Mouse (Mus musculus) intestine, postnatal 0 days (tissue): ENCODE measurements around the gene Zranb1. TPM values are rescaled to one million over a fixed set of nuclear protein-coding genes. Genes with fewer than 3 reads are reported as not detected.
A peak's percentile ranks its signal among the peaks of the same experiment; 100 is the strongest.

Source experiments
- ATAC-seq: fragments of 200-750 bp; cut with Nextera tagmentation; 2 replicates; pipeline ENCODE4 v1.8.0; 2017; ENCODE audit warnings: mild to moderate bottlenecking, moderate TSS enrichment, moderate library complexity
- H3K27ac ChIP-seq: fragments of 300-500 bp; sonication (generic); 2 replicates; pipeline ENCODE4 v1.5.1; 2014; ENCODE audit warnings: mild to moderate bottlenecking, low read depth, low read length, moderate library complexity
- H3K27me3 ChIP-seq: fragments of 300-500 bp; sonication (generic); replicated peaks from 2 replicates; pipeline ENCODE4 v1.6.1; 2014; ENCODE audit warnings: low read length, mixed read lengths; ENCODE audit not compliant: control insufficient read depth, insufficient read depth
- H3K36me3 ChIP-seq: fragments of 300-500 bp; sonication (generic); 2 replicates; pipeline ENCODE4 v1.6.1; 2014; ENCODE audit warnings: mild to moderate bottlenecking, moderate library complexity; ENCODE audit not compliant: control insufficient read depth, insufficient read depth
- H3K4me1 ChIP-seq: fragments of 300-500 bp; sonication (generic); replicated peaks from 2 replicates; pipeline ENCODE4 v1.6.1; 2014; ENCODE audit warnings: antibody characterized with exemption, low read length, mixed read lengths; ENCODE audit not compliant: control insufficient read depth, insufficient read depth
- H3K4me2 ChIP-seq: fragments of 300-500 bp; sonication (generic); replicated peaks from 2 replicates; pipeline ENCODE4 v1.6.1; 2014; ENCODE audit warnings: low read depth, mild to moderate bottlenecking, moderate library complexity
- H3K4me3 ChIP-seq: fragments of 300-500 bp; sonication (generic); 2 replicates; pipeline ENCODE4 v1.5.1; 2014; ENCODE audit warnings: low read depth, low read length
- H3K9ac ChIP-seq: fragments of 300-500 bp; sonication (generic); 2 replicates; pipeline ENCODE4 v1.6.1; 2014; ENCODE audit warnings: mild to moderate bottlenecking, low read depth, low read length
- H3K9me3 ChIP-seq: fragments of 300-500 bp; sonication (generic); 2 replicates; pipeline ENCODE4 v1.6.1; 2016; ENCODE audit warnings: mixed run types; ENCODE audit not compliant: control insufficient read depth
- CTCF ChIP-seq: sonication (generic); IDR thresholded peaks from 2 replicates; pipeline ENCODE4 v1.5.1; 2016; ENCODE audit warnings: low read depth, mild to moderate bottlenecking, control low read depth, antibody characterized with exemption, moderate library complexity
- WGBS: fragments of 180-500 bp; shearing (Covaris S2); extraction: QIAGEN DNeasy Blood & Tissue Kit; methylation state at CpG from one replicate; pipeline ENCODE4 v1.1.7; 2014; 5-methylcytosine and 5-hydroxymethylcytosine counted together
- polyA plus RNA-seq: library from polyadenylated mRNA; unstranded; fragments of >200 nt; fragmentation: Nextera tagmentation; extraction: Ambion mirVana; gene quantifications from 2 replicates; pipeline ENCODE4 v1.2.1, GENCODE M21; 2015

Zranb1 gene
- polyA plus RNA-seq, 1 experiment from 2014 or later, result 8.7 TPM

- 84% methylated on average over 3 of the region's 3 CpGs for whole genome bisulfite sequencing
- Histone ChIP-seq H3K4me2 (no peak overlapping the region), H3K27me3 (no peaks in the 10 kb centered on the region), H3K9ac (no peak overlapping the region), H3K36me3 (peaks cover 52% of the 10 kb centered on the region), H3K9me3 (no peaks in the 10 kb centered on the region), H3K27ac (no peak overlapping the region), H3K4me1 (no peaks in the 10 kb centered on the region; the same call in 1 of the 2 replicates), H3K4me3 (no peak overlapping the region)
- no peak for ATAC-seq
- no peak for TF ChIP-seq CTCF
Observed at GRCm38 (mm10) chr7:133001388-133001787, 70.4 kb downstream of the Zranb1 start.

- Histone ChIP-seq H3K4me3 (no peak overlapping the region), H3K9me3 (no peaks in the 10 kb centered on the region), H3K4me1 (peaks cover 3% of the 10 kb centered on the region; the same call in 1 of the 2 replicates), H3K27ac (no peak overlapping the region), H3K4me2 (no peak overlapping the region), H3K9ac (no peak overlapping the region), H3K27me3 (no peaks in the 10 kb centered on the region), H3K36me3 (peaks cover 45% of the 10 kb centered on the region)
- TF ChIP-seq CTCF, result no peak
- WGBS, result 89% methylated on average over 6 of the region's 6 CpGs
- no peak for ATAC-seq
Observed at GRCm38 (mm10) chr7:133002271-133002670, 71.3 kb downstream of the Zranb1 start.

GRCm38 (mm10) chr7:133003421-133003820 lies 72.5 kb downstream of the Zranb1 start:
- peak; percentile 96 for TF ChIP-seq CTCF
- Histone ChIP-seq H3K4me2 (no peak overlapping the region), H3K4me3 (no peak overlapping the region), H3K9ac (no peak overlapping the region), H3K27ac (no peak overlapping the region), H3K36me3 (peaks cover 34% of the 10 kb centered on the region), H3K27me3 (no peaks in the 10 kb centered on the region), H3K4me1 (peaks cover 3% of the 10 kb centered on the region; the same call in 1 of the 2 replicates), H3K9me3 (no peaks in the 10 kb centered on the region)
- 12% methylated on average over 3 of the region's 3 CpGs for WGBS
- ATAC-seq, result 0 out of 2 replicates have a peak, but pooled peaks have one; percentile 29

- no peak overlapping the region for H3K4me3 ChIP-seq
- H3K4me2 ChIP-seq, result no peak overlapping the region
- no peak for ATAC-seq
- H3K27ac ChIP-seq, result no peak overlapping the region
- H3K9me3 ChIP-seq, result no peaks in the 10 kb centered on the region
- H3K27me3 ChIP-seq, result no peaks in the 10 kb centered on the region
- 78% methylated on average over 7 of the region's 7 CpGs for WGBS
- peaks cover 26% of the 10 kb centered on the region; the same call in 1 of the 2 replicates for H3K36me3 ChIP-seq
- TF ChIP-seq CTCF, result no peak
- peaks cover 3% of the 10 kb centered on the region; the same call in 1 of the 2 replicates for H3K4me1 ChIP-seq
- H3K9ac ChIP-seq, result no peak overlapping the region
Observed at GRCm38 (mm10) chr7:133005772-133006171, 74.8 kb downstream of the Zranb1 start.

- Histone ChIP-seq H3K4me3 (no peak overlapping the region), H3K9ac (no peak overlapping the region), H3K4me2 (no peak overlapping the region), H3K27ac (peak overlapping the region; percentile 24; the same call in 1 of the 2 replicates), H3K9me3 (no peaks in the 10 kb centered on the region), H3K4me1 (peaks cover 11% of the 10 kb centered on the region; the same call in 1 of the 2 replicates), H3K36me3 (peaks cover 17% of the 10 kb centered on the region; the same call in 1 of the 2 replicates), H3K27me3 (no peaks in the 10 kb centered on the region)
- whole genome bisulfite sequencing, result 25% methylated on average over 11 of the region's 11 CpGs
- TF ChIP-seq CTCF, result no peak
- peak; percentile 29 for ATAC-seq
Observed at GRCm38 (mm10) chr7:133007343-133007742, 76.4 kb downstream of the Zranb1 start.

GRCm38 (mm10) chr7:133008663-133009062 lies 77.7 kb downstream of the Zranb1 start:
- Histone ChIP-seq H3K27me3 (no peaks in the 10 kb centered on the region), H3K9ac (no peak overlapping the region), H3K4me3 (no peak overlapping the region), H3K27ac (no peak overlapping the region), H3K9me3 (no peaks in the 10 kb centered on the region), H3K4me1 (peaks cover 11% of the 10 kb centered on the region), H3K36me3 (peaks cover 10% of the 10 kb centered on the region; the same call in 1 of the 2 replicates), H3K4me2 (no peak overlapping the region)
- ATAC-seq, result no peak
- WGBS, result 93% methylated on average over 4 of the region's 4 CpGs
- no peak for TF ChIP-seq CTCF
